Mouse (Mus musculus) frontal cortex, postnatal 36 days (tissue): ENCODE measurements around the gene Ddx58.

Experiments
- DNase-seq, 2 experiments: peaks; one replicate each; pipeline ENCODE4 v3.0.0; 2022; ENCODE audit warnings: low spot score in 2 of 2

Ddx58 gene

GRCm38 (mm10) chr4:40234256-40234655, 5.4 kb downstream of the Ddx58 start:
- DNase-seq, result no peak

GRCm38 (mm10) chr4:40233062-40233664, 6.5 kb downstream of the Ddx58 start:
- DNase-seq, result no peak

GRCm38 (mm10) chr4:40229723-40230122, 9.9 kb downstream of the Ddx58 start:
- DNase-seq, result no peak

- no peak for DNase-seq
These were observed 11.7 kb downstream of the Ddx58 start for GRCm38 (mm10) chr4:40227886-40228285.

- DNase-seq, result no peak
These were observed 12.5 kb downstream of the Ddx58 start for GRCm38 (mm10) chr4:40227131-40227530.

- DNase-seq, result no peak
These were observed 13.5 kb downstream of the Ddx58 start for GRCm38 (mm10) chr4:40226095-40226494.

DNA sequence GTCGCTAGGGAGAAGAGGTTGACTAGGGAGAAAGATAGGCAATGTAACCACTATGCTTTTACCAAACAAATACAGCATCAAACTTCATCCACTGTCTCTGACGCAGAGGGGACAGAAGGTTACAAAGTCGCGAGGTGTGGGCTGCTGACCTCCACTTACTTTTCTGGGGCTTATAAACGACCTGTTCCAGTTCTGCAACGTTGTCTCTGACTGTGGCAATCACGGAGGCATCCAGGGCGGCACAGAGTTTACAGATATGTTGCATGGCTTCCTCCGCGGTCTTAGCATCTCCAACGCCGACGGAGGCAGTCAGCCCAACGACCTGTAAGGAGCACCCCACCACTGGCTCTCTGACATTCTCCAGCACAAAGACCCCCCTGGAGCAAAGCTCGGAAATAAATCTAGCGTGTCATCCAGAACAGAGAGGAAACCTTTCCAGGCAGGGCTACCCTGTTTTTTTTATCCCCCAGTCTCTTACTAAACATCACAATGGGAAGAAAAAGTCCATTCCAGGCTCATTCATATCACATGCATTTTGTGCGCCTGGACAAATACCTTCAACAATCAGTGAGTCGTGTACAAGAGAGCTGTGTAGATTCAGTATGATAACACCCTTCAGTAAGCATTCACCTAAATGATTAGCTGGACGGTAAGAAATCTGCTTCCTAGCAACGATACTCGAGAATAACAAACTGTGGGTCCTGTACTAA, 17.6 kb downstream of the Ddx58 start:
- no peak for DNase-seq

DNA sequence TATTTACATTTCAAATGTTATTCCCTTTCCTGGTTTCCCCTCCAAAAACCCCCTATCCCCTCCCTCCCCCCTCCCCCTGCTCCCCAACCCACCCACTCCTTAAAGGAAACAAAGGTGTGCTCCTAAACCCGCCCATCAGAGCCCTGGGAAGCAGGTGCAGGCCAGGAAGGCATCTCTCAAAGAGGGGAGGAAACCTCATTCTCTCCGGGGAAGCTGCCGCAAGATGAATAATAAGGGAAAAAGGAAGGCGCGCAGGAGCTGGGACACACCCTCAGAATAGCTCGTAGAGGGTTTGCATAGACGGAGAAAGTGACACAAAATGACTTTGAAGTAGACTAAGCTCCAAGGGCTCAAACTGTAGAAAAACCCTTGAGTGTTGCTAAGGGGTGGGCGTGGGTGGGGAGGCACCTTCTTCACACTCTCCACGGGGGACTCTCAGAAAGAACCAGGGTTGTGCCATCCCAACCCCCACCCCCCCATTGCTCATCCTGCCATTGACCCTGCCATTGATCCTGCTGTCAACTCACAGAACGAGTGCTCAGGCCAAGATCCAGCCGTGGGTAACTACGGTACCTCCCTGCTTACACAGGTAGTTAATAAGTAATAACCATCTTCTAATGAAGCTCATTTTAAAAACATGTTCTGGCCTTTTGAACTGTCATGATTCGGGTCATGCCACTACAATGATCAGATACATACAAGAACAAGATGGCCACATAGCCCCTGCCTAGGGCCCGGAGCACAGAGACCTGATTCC, 18.4 kb downstream of the Ddx58 start:
- no peak for DNase-seq

- no peak for DNase-seq
These were observed 19.2 kb downstream of the Ddx58 start for GRCm38 (mm10) chr4:40220437-40220836.

- DNase-seq, result no peak
These were observed 21.2 kb downstream of the Ddx58 start for GRCm38 (mm10) chr4:40218382-40218781.

- no peak for DNase-seq
These were observed 21.7 kb downstream of the Ddx58 start for GRCm38 (mm10) chr4:40217910-40218309.

DNA sequence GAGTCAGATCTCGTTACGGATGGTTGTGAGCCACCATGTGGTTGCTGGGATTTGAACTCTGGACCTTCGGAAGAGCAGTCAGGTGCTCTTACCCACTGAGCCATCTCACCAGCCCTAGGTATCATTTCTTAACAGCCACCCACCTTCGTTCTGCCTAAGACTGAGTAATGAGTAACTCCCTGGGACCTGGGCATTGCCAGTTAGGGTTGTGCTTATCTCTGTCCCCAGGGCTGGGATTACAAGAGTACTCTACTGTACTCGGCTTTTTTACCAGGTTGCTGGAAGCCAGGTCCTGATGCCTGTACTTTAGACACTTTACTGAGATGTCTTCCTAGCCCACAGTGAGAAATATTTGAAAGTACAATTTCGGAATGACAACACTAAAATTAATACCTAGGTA, 27.5 kb downstream of the Ddx58 start:
- DNase-seq, result no peak

GRCm38 (mm10) chr4:40207701-40208100, 31.9 kb downstream of the Ddx58 start:
- DNase-seq, result no peak

GRCm38 (mm10) chr4:40205231-40205903, 34.3 kb downstream of the Ddx58 start:
- DNase-seq, result no peak

DNA sequence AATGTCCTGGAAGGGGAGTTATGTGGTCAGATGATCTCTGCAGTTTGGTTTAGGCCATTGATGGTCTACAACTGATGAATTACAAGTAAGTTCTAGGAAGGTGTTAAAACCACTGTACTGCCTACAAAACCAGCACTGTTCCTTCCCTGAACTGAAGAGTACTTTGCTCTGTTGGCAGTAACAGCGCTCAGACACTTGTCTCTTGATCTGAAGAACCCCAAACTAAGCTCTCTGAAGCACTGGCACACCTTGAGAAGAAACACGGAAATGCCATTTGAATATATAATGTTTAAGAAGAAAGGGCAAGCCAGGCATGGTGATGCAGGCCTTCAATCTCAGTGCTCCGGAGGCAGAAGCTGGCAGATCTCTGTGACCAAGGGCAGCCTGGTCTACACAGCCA, 35.3 kb downstream of the Ddx58 start:
- DNase-seq, result no peak

DNA sequence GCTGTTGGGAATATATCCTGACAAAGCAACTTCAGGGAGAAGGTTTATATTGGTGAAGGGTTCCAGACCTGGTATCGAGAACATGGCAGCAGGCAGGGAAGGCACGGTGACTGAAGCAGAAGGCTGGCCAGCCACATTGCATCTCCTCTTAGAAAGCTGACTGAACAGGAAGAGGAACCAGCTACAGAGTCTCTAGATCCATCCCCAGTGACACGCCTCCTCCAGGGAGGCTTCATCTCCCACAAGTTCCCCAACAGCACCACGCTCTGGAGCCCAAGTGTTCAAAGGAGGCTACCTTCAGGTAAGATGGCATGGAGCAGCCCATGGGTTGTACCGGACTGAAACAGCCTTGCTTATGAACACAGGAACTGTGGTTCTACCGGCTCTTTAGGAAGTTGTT, 37.4 kb downstream of the Ddx58 start:
- no peak for DNase-seq

DNA sequence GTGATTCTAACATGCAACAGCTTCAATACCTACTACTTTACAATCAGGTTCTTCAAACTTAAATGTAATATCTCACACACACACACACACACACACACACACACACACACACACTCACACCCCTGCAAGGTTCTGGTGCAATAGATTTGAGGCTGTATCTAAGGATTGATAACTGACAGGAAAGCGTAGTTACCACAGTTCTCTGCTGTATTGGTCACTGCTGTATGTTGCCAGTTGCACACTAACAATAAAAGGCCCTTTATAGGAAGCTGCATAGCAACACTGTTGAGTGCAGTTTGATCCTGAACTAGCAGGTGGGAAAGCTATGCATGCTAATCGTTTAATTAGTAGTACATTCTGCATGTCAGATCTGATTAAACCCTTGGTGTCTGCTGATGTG, 44.3 kb downstream of the Ddx58 start:
- no peak for DNase-seq

DNA sequence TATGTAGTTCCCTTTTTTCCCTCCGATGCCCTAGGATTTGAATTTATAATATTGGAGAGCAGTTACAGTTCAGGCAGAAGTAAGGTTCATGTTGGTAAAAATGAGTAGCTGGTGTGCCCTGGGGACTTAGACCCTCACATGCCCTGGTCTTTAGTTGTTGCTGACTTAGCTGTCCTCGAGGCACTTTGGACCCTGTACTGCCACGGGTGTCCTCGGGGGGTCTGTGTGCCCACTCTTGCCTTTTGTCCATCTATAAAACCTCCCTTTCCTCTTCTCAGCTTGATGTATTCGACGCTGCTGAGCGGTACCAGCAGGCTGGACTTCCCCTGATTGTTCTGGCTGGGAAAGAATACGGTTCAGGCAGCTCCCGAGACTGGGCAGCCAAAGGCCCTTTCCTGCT, 46.2 kb downstream of the Ddx58 start:
- no peak for DNase-seq

- no peak for DNase-seq
These were observed 47.4 kb downstream of the Ddx58 start for GRCm38 (mm10) chr4:40192246-40192645.

- no peak for DNase-seq
These were observed 51.7 kb downstream of the Ddx58 start for GRCm38 (mm10) chr4:40187956-40188355.

- no peak for DNase-seq
These were observed 55.2 kb downstream of the Ddx58 start for GRCm38 (mm10) chr4:40184470-40184869.

GRCm38 (mm10) chr4:40183781-40184180, 55.8 kb downstream of the Ddx58 start:
- DNase-seq, result no peak
